Mouse (Mus musculus) mature B cell (primary cell): ENCODE results near the gene Tbp.
"Not testable (repeated sequence)": the region's sequence is repeated elsewhere in the genome, so short reads cannot be mapped to it uniquely, and the experiment has no call there.

ENCODE experiments used
- in situ Hi-C: fragments of 300-500 bp; cut with MboI; formaldehyde crosslinking; loops from 2 replicates; pipeline ENCODE4 v1.14.3; 2019

The Tbp gene

DNA sequence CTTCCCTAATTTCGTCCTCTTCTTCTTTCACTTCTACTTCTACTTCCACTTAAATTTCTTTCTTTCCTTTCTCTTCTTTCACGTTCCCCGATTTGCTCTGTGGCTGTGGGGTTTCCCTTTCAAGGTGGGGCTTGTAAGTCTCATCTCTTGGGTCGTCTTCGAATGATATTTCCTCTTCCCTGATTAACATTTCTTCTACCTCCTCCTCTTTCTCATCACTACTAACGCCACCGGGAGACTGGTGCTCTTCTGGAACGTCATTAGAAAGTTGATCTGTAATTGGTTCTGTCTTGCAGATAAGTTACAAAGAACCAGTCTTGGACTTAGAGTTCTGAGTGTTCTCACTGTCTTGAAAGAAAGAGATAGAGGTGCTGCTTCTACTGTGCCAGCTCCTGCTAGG is 36.3 kb downstream of the Tbp start:
- in situ Hi-C loops = no loop called here

DNA sequence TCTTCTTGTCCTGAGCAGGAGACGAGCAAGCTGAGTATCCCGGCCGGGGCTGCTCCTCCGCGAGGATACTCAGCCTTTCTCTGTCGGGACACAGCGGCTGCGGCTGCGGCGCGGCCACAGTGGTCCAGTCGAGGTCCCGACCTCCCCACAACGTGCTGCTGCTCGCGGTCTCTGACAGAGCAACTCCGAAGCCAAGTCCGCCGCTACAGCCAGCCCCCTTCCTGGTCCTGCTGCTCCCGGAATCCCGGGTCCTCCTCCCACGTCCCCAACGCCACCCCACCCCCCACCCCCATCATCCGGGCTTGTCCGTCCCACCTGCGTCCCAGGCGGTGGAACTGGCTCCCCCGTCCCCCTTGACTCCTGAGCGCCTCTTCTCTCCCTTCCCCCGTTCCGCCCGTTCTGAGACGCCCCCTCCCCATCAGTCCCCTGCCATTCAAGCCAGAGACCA is 36.8 kb downstream of the Tbp start:
- in situ Hi-C loops = no loop called here

DNA sequence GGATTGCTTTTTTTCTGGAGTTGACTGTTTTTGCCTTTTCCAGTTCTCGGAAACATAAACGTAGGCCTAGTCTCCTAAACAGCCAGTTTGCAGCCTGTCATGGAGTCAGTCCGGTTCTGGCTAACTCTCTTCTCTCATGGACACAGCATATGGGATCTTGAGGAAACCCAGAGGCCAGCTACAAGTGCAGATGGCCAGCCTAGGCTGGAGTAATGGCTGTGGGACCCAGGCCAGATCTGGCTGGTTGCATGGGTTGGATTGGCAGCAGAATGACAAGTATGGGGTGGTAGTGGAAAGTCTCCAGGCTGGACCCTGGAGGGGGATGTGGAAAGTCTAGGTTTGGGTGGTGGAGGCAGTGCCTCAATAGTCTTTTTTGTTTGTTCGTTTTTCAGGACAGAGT is 40.6 kb downstream of the Tbp start:
- in situ Hi-C loops = no loop called here

DNA sequence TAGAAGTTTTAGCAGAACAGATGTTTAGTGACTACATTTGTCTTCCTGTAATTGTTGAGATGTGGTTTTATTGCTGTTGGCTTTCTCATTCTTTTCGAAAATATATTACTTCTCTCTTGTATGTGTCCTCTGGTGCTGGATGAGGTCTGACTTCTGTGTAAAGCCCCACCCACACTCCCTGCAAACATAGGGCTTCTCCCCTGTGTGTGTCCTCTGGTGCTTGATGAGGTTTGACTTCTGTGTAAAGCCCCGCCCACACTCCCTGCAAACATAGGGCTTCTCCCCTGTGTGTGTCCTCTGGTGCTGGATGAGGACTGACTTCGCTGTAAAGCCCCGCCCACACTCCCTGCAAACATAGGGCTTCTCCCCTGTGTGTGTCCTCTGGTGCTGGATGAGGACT is 44.2 kb downstream of the Tbp start:
- in situ Hi-C loops = not testable (repeated sequence)

DNA sequence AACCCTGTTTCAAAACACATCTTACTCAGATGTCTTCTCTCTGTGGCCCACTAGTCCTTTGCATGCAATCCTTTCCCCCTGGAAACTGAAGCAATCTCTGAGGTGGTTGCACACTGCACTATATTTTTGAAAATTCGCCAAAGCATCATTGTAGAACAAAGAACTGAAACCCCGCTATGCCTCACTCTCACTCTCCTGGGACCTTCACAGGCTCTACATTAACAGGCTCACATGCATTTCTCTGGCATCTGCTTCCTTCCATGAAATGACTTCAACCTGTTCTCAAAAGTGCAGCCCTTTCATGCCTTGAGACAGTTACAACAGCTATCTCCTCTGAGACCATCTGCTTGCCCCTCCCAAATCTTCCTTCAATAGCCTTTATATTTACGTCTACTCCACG is 46.8 kb downstream of the Tbp start:
- in situ Hi-C loops = no loop called here

DNA sequence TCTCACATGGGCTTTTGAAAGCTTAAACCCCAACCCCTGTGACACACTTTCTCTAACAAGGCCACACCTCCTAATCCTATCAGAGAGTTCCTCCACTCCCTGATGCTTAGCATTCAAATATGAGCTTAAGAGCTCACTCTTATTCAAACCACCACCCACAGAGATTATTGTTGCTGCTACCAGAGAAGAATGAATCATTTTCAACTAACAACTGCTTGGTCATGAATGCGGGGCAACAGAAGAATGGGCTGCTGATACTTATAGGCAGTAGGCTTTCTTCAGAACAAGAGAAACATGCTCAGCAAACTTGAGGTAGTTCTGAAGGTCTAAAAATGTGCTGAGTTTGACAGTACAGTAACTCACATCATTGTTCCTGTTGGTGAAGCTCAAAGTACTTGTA is 50.0 kb downstream of the Tbp start:
- in situ Hi-C loops = no loop called here

DNA sequence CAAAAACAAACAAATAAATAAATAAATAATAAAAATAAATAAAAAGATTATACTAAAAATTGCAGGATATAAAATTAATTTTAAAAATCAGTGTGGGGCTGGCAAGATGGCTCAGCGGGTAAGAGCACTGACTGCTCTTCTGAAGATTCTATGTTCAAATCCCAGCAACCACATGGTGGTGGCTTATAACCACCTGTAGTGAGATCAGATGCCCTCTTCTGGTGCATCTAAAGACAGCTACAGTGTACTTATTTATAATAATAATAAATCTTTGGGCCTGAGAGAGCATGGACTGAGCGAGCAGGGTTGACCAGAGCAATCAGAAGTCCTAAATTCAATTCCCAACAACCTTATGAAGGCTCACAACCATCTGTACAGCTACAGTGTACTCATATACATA is 60.3 kb downstream of the Tbp start:
- in situ Hi-C loops = no loop called here

DNA sequence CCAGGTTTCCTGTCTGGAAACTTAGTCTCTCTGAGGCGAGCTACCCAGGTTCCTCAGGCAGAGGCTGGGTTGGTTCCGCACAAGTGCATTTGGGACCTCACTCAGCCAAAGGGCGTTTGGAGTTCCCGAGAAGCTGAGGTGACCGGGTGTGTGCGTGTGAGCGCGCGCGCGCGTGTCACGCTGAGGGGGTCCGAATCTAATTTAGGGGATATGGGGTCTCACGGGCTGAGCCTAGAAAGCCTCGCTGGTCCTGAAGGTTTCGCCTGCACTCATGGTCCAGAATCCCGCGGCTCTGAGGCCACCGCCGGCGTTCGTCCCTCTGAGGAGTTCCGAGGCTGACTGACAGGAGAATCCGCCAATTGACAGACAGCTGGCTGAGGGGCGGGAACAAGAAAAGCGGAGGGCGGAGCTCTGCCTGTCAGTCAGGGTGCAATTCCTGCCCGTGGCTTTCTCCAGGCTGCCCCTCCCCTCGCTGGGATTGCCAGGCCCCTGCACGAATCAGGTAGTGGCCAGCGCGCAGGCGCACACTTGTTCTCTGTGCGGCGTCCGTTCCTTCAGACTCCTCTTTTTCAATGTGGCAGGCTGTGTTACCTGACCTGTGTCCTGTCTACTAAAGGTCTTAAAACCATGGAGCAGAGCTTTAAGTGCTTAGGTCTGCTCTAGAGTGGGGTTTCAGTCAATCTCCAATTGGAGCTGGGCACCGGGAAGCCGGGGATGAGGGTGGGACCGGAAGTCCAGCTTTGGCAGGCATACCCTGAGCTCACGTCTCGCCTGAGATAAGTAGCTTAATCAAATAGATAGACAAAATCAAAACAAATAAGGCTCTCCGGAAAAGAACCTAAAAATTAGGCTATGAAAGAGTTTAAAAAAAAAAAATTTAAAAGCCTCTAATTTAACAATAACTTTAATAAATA is 64.6 kb downstream of the Tbp start, which contains the start of gene Prdm9:
Prdm9 (minus strand) TSS at position 341 of the 914 bp plus-strand sequence.
- in situ Hi-C loops = no loop called here

DNA sequence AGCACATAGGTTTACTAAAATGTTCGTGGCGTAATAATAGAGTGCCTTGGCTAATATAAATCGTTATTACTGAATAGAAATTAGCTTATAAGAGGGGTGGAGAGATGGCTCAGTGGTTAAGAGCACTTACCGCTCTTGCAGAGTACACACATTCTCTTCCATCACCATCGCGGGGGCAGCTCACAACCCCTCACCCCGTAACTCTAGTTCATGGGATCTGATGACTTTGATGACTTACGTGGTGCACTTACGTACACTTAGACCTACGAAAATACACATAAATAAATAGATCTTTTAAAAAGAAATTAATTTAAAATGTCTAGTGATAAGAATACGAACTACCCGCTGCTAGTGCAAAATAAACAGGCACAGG is 65.2 kb downstream of the Tbp start:
- in situ Hi-C loops = no loop called here

DNA sequence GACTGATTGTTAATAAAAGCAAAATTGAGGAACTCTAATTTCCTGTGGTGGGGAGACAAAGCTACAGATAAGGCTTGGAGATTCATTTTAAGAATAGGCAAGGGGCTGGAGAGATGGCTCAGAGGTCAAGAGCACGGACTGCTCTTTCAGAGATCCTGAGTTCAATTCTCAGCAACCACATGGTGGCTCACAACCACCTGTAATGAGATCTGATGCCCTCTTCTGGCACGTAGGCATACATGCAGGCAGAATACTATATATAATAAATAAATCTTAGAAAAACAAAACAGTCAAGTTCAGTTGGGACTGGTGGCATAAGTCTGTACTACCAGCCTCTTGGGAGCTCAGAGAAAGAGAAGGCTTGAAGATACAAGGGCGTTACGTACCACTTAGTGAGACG is 67.2 kb downstream of the Tbp start:
- in situ Hi-C loops = no loop called here

- in situ Hi-C loops = no loop called here
Observed at GRCm38 (mm10) chr17:15575056-15575455, 75.4 kb downstream of the Tbp start.

DNA sequence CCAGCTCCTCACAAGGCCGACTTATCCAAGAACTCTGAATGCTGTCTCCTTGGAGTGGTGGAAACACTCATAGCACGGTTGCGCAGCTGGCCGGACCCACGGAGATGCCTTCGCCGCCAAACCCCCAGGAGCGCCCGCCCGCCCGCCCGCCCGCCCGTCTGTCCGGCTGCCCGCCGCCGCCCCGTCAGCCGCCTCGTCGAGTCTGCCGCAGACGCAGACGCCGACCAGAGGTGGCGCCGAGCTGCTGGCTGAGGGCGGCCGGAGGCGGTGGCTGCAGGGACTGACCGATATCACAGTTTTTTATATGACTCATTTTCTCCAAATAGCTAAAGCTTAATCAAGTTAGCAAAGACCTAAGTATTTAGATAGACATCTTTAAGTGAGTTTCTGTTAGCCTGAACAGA is 77.6 kb downstream of the Tbp start:
- in situ Hi-C loops = no loop called here
